Mouse (Mus musculus) liver, embryonic 14.5 days (tissue): ENCODE data around the gene Olfr457. TPM values are rescaled to one million over a fixed set of nuclear protein-coding genes. Genes with fewer than 3 reads are reported as not detected.
"Not testable (repeated sequence)": the region's sequence is repeated elsewhere in the genome, so short reads cannot be mapped to it uniquely, and the experiment has no call there.

Source experiments
- ATAC-seq: fragments of 200-750 bp; cut with Nextera tagmentation; 2 replicates; pipeline ENCODE4 v1.8.0; 2017; ENCODE audit warnings: moderate number of reproducible peaks, mild to moderate bottlenecking, moderate library complexity; ENCODE audit not compliant: insufficient read depth
- DNase-seq, 3 experiments: peaks; one replicate each; pipeline ENCODE4 v3.0.0-alpha.2; 2012 to 2013; ENCODE audit warnings: low read depth in 3 of 3, low spot score in 3 of 3
- H3K27ac ChIP-seq: fragments of 300-500 bp; sonication (generic); 2 replicates; pipeline ENCODE4 v1.5.1; 2014; ENCODE audit warnings: moderate library complexity, mild to moderate bottlenecking, control low read depth, inconsistent platforms
- H3K27me3 ChIP-seq: fragments of 300-500 bp; sonication (generic); 2 replicates; pipeline ENCODE4 v1.6.1; 2014; ENCODE audit warnings: mild to moderate bottlenecking, low read length, moderate library complexity; ENCODE audit not compliant: control insufficient read depth, insufficient read depth
- H3K36me3 ChIP-seq: fragments of 300-500 bp; sonication (generic); replicated peaks from 2 replicates; pipeline ENCODE4 v1.6.1; 2014; ENCODE audit warnings: low read depth; ENCODE audit not compliant: control insufficient read depth, insufficient read depth
- H3K4me1 ChIP-seq, 2 experiments: fragments of 200-500 bp in 1 of 2; fragments of 300-500 bp in 1 of 2; sonication (generic) in 1 of 2; replicated peaks; 2 replicates each; pipeline ENCODE4 v1.6.1; 2012 to 2014; ENCODE audit warnings: antibody characterized with exemption in 1 of 2, inconsistent platforms in 1 of 2, low read length in 1 of 2; ENCODE audit not compliant: control insufficient read depth in 2 of 2, insufficient read depth in 2 of 2
- H3K4me2 ChIP-seq: fragments of 300-500 bp; sonication (generic); 2 replicates; pipeline ENCODE4 v1.6.1; 2014; ENCODE audit warnings: low read depth, mild to moderate bottlenecking, control low read depth, moderate library complexity
- H3K4me3 ChIP-seq, 2 experiments: fragments of 200-500 bp in 1 of 2; fragments of 300-500 bp in 1 of 2; sonication (generic) in 1 of 2; 2 replicates each; pipeline ENCODE4 v1.5.1; 2012 to 2014; ENCODE audit warnings: low read depth in 2 of 2, low read length in 2 of 2, mild to moderate bottlenecking in 2 of 2, control low read depth in 1 of 2, inconsistent platforms in 1 of 2, moderate library complexity in 1 of 2; ENCODE audit not compliant: insufficient read depth in 1 of 2
- H3K9ac ChIP-seq: fragments of 300-500 bp; sonication (generic); replicated peaks from 2 replicates; pipeline ENCODE4 v1.6.1; 2014; ENCODE audit warnings: mild to moderate bottlenecking, control low read depth, moderate library complexity
- H3K9me3 ChIP-seq: fragments of 300-500 bp; sonication (generic); 2 replicates; pipeline ENCODE4 v1.6.1; 2016; ENCODE audit warnings: low read length, mixed read lengths; ENCODE audit not compliant: control insufficient read depth
- CTCF ChIP-seq: IDR thresholded peaks from 2 replicates; pipeline ENCODE4 v1.5.1; 2016; ENCODE audit warnings: antibody characterized with exemption, low read depth, control low read depth
- EP300 ChIP-seq: IDR thresholded peaks from 2 replicates; pipeline ENCODE4 v1.6.1; 2016; ENCODE audit warnings: antibody characterized with exemption, low read depth
- WGBS: fragments of 180-500 bp; shearing (Covaris S2); extraction: QIAGEN DNeasy Blood & Tissue Kit; methylation state at CpG from one replicate; pipeline ENCODE4 v1.1.7; 2014; ENCODE audit not compliant: insufficient replicate concordance; 5-methylcytosine and 5-hydroxymethylcytosine counted together
- polyA plus RNA-seq, 2 experiments: library from polyadenylated mRNA; depleted of rRNA in 1 of 2; stranded (reverse) in 1 of 2; unstranded in 1 of 2; fragments of >200 nt; fragmentation: Nextera tagmentation in 1 of 2; extraction: Ambion mirVana in 1 of 2; gene quantifications; 2 replicates each; pipeline versions ENCODE4 v1.2.1 to v1.2.3; 2012 to 2014

Olfr457 gene
- polyA plus RNA-seq, 2 experiments = not detected

DNA sequence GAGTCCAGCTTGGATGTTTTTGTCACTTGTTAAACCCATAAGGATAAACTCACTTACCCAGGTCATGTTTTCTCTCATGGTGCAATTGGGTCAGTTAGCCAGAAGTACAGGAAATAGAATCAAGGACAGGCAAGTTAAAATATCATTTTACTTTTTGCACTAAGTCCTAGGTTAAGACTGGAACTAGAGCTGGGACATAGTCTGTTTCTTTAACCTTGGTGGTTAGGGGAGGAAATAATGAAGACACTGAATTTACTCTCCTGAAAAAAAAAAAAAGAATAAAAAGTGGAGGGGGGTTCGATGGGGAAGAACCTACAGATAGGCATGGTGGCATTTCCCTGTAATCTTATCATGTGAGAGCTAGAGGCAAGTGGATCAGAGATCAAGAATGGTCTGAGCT is 11.0 kb upstream of the Olfr457 start, which contains the start of gene Olfr456:
TSS of gene Olfr456 (minus strand) at position 101 of the 400 bp plus-strand sequence.
- Histone ChIP-seq H3K27ac (no peak within 1 kb of the TSS), H3K4me1 (no peaks in the 10 kb centered on the region), H3K27me3 (no peaks in the 10 kb centered on the region), H3K9ac (no peak within 1 kb of the TSS), H3K4me3 (no peak within 1 kb of the TSS), H3K36me3 (no peaks in the 10 kb centered on the region), H3K4me2 (no peak within 1 kb of the TSS), H3K9me3 (no peaks in the 10 kb centered on the region)
- DNase-seq = no peak
- ATAC-seq = no peak
- TF ChIP-seq EP300 = no peak
- TF ChIP-seq CTCF = no peak
- WGBS = 72% methylated on average over 1 of the region's 1 CpGs

GRCm38 (mm10) chr6:42484633-42485032 is 8.5 kb upstream of the Olfr457 start:
- Histone ChIP-seq H3K4me3 (no peak overlapping the region), H3K9me3 (no peaks in the 10 kb centered on the region), H3K27ac (no peak overlapping the region), H3K27me3 (no peaks in the 10 kb centered on the region), H3K9ac (no peak overlapping the region), H3K4me2 (no peak overlapping the region), H3K36me3 (no peaks in the 10 kb centered on the region), H3K4me1 (no peaks in the 10 kb centered on the region)
- no peak for DNase-seq
- TF ChIP-seq EP300 = no peak
- no peak for TF ChIP-seq CTCF
- no peak for ATAC-seq

- H3K9ac ChIP-seq, H3K27me3 ChIP-seq, ATAC-seq, H3K4me2 ChIP-seq, H3K4me1 ChIP-seq, H3K9me3 ChIP-seq, DNase-seq, H3K27ac ChIP-seq, H3K4me3 ChIP-seq, H3K36me3 ChIP-seq: not testable (repeated sequence)
- WGBS = 63% methylated on average over 4 of the region's 4 CpGs
Measured at GRCm38 (mm10) chr6:42471298-42471697, 4.8 kb downstream of the Olfr457 start.

GRCm38 (mm10) chr6:42470542-42470941 is 5.6 kb downstream of the Olfr457 start:
- DNase-seq = no peak
- Histone ChIP-seq H3K9ac (no peak overlapping the region), H3K36me3 (no peaks in the 10 kb centered on the region), H3K4me1 (no peaks in the 10 kb centered on the region), H3K27ac (no peak overlapping the region), H3K9me3 (no peaks in the 10 kb centered on the region), H3K4me3 (no peak overlapping the region), H3K4me2 (no peak overlapping the region), H3K27me3 (no peaks in the 10 kb centered on the region)
- TF ChIP-seq EP300 = no peak
- TF ChIP-seq CTCF = no peak
- ATAC-seq = no peak
- WGBS = 66% methylated on average over 4 of the region's 4 CpGs

DNA sequence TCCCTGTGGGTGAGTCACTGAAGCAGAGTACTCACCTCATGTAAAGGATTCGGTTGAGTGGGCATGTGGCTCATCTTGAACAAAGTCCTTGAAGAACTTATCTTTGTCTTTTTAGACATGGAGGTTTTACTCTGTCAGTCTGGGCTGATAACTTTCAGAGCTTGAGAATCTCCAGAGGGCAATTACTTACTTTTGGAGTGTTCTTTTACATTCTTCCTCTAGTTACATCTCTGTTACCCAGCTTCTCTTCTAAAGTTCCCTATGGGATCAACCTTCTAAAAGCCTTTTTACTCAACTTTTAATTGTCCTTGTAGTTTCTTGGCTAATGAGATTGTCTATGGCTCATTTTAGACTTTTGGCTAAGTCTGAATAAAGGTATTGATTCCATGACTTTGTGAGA is 11.0 kb downstream of the Olfr457 start, which contains the start of gene Olfr458:
TSS of gene Olfr458 (minus strand) at position 101 of the 400 bp plus-strand sequence.
- no peaks in the 10 kb centered on the region for H3K9me3 ChIP-seq
- 47% methylated on average over 1 of the region's 1 CpGs for WGBS
- TF ChIP-seq EP300 = no peak
- no peak for TF ChIP-seq CTCF
- DNase-seq (no peak), ATAC-seq (no peak)
- H3K4me1 ChIP-seq = no peaks in the 10 kb centered on the region
- H3K9ac ChIP-seq = no peak within 1 kb of the TSS
- no peak within 1 kb of the TSS for H3K4me3 ChIP-seq
- no peak within 1 kb of the TSS for H3K27ac ChIP-seq
- H3K4me2 ChIP-seq = no peak within 1 kb of the TSS
- H3K27me3 ChIP-seq = no peaks in the 10 kb centered on the region
- no peaks in the 10 kb centered on the region for H3K36me3 ChIP-seq

DNA sequence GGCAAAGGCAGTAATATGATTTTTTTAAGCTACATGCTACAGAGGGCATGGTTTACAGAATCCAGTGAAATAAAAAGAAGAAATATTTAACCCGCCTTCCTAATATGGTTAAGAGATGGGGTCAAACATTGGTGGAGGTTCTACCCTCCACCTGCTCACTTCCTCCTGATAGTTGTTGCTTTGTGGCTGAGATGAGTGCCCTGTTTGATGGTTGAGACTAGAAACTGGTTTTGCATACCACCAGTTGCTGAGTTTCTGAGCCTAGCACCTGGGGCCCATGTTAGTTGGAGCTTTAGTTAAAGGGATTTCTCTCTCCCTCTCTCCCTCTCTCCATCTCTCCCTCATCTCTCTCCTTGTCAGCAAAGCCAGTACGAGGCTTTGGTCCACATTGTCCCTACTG is 28.8 kb downstream of the Olfr457 start:
- DNase-seq = no peak

More for the DNA sequence above, 28.8 kb downstream of the Olfr457 start:
- Histone ChIP-seq H3K4me3 (no peak overlapping the region), H3K9ac (no peak overlapping the region), H3K4me1 (no peaks in the 10 kb centered on the region), H3K27ac (no peak overlapping the region), H3K36me3 (no peaks in the 10 kb centered on the region), H3K4me2 (no peak overlapping the region), H3K27me3 (no peaks in the 10 kb centered on the region), H3K9me3 (no peaks in the 10 kb centered on the region)
- WGBS = 45% methylated on average over 2 of the region's 2 CpGs
- TF ChIP-seq EP300 = no peak
- TF ChIP-seq CTCF = no peak
- no peak for ATAC-seq
